Mouse (Mus musculus): Measurements from ENCODE around the gene Spata31d1b. TPM values are rescaled to one million over a fixed set of nuclear protein-coding genes. Genes with fewer than 3 reads are reported as not detected.
A peak's percentile ranks its signal among the peaks of the same experiment; 100 is the strongest.

Spata31d1b gene
- total RNA-seq, 2 experiments from 2014 or later, result not detected

DNA sequence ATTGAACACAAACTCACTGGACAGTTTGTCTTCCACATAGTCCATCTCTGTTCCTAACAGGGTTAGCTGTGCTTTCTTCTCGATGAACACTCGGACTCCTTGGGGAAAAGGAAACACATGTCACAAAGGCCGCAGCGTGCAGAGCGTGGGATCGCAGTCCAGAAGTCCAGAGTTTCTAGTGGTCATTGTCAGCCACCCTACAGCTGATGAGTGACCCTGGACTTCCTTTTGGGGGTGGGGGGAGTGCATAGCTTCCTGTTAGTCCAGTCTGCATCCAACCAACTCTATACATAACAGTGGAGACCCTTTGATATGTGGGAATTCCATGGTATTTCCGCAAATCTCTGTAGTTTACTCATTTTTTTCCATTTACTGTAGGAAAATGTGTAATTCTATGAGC lies 44.8 kb downstream of the Spata31d1b start:
- DNase-seq, result no peak

DNA sequence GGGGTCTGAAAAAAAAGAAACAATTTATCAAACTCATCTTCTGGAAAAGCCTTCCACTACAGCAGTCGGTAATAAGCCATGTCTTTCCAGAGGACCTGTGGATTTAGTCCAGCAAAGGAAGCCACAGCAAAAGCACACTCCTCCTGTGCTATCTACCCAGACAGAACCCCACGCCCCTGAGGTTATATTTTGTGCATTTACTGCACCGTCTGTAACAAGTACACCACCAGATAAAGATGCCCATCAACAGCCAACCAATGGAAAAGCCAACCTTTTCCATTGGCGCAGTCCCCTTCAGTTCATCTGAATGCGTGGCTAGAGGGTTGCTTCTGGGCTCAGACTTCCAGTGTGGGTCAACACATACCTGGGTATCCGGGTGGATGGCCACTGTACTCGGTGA lies 50.7 kb downstream of the Spata31d1b start:
- DNase-seq, result no peak

DNA sequence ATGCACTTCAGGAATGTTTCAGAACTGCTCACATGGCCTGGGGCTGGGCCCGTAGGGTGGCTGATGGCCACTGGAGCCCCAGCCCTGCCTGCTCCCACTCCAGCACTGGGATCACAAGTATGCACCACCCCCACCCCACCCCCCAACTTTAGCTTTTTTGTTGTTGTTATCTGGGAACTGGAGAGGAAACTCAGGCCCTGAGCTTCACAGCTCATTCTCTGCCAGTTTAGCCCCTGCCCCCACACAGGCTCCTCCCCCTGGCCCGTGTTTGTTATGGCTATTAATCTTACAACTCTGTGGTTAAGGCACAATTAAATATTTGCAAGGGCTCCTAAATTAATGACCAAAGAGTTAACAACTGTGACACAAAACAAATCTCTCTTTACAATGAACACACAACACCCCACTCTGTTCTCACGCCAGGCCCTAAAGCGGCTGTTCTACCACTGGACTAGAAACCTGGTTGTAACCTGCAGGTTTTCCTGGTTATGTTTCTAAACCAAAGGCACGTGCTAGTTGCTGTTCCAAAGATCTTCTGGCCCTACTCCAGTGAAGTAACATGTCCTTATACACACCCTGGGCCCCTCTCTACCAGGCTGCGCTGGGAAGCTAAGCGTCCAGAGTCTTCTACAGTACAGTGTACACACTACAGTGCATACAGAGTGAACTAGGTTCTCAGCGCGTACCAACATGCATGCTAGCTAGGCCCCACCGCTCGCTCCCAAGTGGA lies 54.9 kb downstream of the Spata31d1b start:
- DNase-seq, result peak; percentile 29

DNA sequence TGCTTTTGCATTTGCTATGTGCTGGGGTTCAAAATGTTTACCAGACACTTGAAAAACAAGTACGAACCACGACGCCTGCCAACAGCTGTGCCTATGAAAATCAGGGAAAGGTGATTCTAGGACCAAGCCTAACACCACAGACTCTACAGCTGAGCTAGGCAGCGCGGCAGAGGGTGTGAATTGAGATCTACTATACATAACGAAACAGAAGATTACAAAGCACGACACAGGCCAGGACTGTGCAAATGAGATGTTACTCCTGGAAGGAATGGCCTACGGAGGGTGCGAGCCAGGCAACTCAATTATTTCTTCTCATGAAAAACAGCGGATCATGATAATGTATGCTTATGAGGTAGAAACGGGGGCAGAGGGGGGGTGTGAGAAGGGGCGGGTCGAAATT lies 56.4 kb downstream of the Spata31d1b start:
- DNase-seq, result no peak

Other genes starting within 250 kb of the Spata31d1b start
- gene Agtpbp1, start 127.1 kb upstream of the Spata31d1b start, total RNA-seq (2021), result 10 to 100 TPM; 38.2 to 38.7 TPM
- 10 to 100 TPM; 81.9 to 98.9 TPM for gene Naa35, start 127.0 kb upstream of the Spata31d1b start, total RNA-seq (2021)
- 10 to 100 TPM; 29.0 to 31.5 TPM for gene Golm1, start 36.5 kb upstream of the Spata31d1b start, total RNA-seq (2021)
- gene 4921517D22Rik, start 18.2 kb upstream of the Spata31d1b start, total RNA-seq (2021), result not detected
- not detected for gene Spata31d1a, start 2.0 kb upstream of the Spata31d1b start, total RNA-seq (2021)
- not detected for gene Spata31d1d, start 19.5 kb downstream of the Spata31d1b start, total RNA-seq (2021)
- under 1 TPM; 0.14 to 0.38 TPM for gene 1700014D04Rik, start 34.5 kb downstream of the Spata31d1b start, total RNA-seq (2021)
- gene Isca1, start 57.5 kb downstream of the Spata31d1b start, total RNA-seq (2021), result 100 to 1,000 TPM; 158 to 168 TPM
- not detected for gene Gm49354, start 70.0 kb downstream of the Spata31d1b start, total RNA-seq (2021)
- gene Tut7, start 110.9 kb downstream of the Spata31d1b start, total RNA-seq (2021), result 10 to 100 TPM; 52.2 to 54.1 TPM